Mouse (Mus musculus): ENCODE results near the gene Bco2.

Bco2 gene

GRCm38 (mm10) chr9:50555094-50555446, at the start of gene Bco2:
TSS of gene Bco2 (minus strand) at chr9:50555181.
- CTCF ChIA-PET, result interaction anchor here in 2 of 4 experiments (1.1 to 1.7 kb wide), 3 partner anchors 26 to 103 kb away, joined by 5 read pairs; partner anchors contain the start of gene Pts (in 2 of the 2)
- POLR2A ChIA-PET, result interaction anchor here in 1 of 4 experiments (1.0 to 1.1 kb wide), 2 partner anchors 17 to 47 kb away, joined by 3 read pairs; no protein-coding TSS in a partner anchor

- POLR2A ChIA-PET, result interaction anchor here in 3 of 4 experiments (0.7 to 4.0 kb wide), 35 partner anchors 9 to 499 kb away, joined by 3 to 26 read pairs (median 4); partner anchors contain the start of genes Nkapd1 (in 3 of the 3), Pih1d2 (in 3 of the 3), Pts (in 3 of the 3) and Dlat (in 2 of the 3)
Measured at GRCm38 (mm10) chr9:50604338-50604737, 49.4 kb upstream of the Bco2 start.

DNA sequence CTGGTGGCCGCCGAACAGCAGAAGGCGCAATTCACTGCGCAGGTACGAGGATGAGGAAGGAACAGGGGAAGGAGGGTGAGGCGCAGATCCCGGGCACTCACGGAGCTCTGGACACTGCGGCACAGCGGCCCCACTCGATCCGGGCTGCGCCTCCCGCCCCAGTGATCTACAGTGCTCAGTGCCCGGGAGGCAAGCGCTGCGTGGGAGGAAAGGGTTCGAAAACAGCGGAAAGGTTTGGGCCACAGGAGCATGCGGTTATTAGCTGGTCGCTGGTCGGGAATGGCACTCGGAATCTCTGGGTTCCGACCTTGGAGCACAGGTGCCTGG, 49.0 kb upstream of the Bco2 start:
- ChIA-PET CTCF (interaction anchor here (0.6 to 1.7 kb wide), 7 partner anchors 11 to 123 kb away, joined by 3 to 11 read pairs (median 4); partner anchors contain the start of gene Pts (in 2 of the 4)), POLR2A (interaction anchor here (0.5 to 4.0 kb wide), 53 partner anchors 8 to 961 kb away, joined by 3 to 26 read pairs (median 3); partner anchors contain the start of genes Nkapd1 (in 4 of the 4), Pih1d2 (in 4 of the 4), Pts (in 3 of the 4) and Dlat (in 2 of the 4))

More at GRCm38 (mm10) chr9:50604338-50604737, 49.4 kb upstream of the Bco2 start:
- CTCF ChIA-PET, result interaction anchor here in 2 of 4 experiments (0.6 to 1.7 kb wide), 4 partner anchors 11 to 123 kb away, joined by 3 to 11 read pairs (median 6); partner anchors contain the start of gene Pts (in 1 of the 2)

- ChIA-PET CTCF (interaction anchor here in 3 of 4 experiments (0.6 to 1.7 kb wide), 5 partner anchors 11 to 124 kb away, joined by 3 to 11 read pairs (median 4); partner anchors contain the start of gene Pts (in 2 of the 3)), POLR2A (interaction anchor here (0.5 to 4.0 kb wide), 59 partner anchors 8 to 961 kb away, joined by 3 to 26 read pairs (median 3); partner anchors contain the start of genes Nkapd1 (in 4 of the 4), Pih1d2 (in 4 of the 4), Pts (in 3 of the 4) and Dlat (in 2 of the 4))
Measured at GRCm38 (mm10) chr9:50603189-50603997, 48.4 kb upstream of the Bco2 start, which contains the start of the genes Sdhd and Timm8b. TSS of gene Sdhd (minus strand) at chr9:50603812. TSS of gene Timm8b (plus strand) at chr9:50603910.

GRCm38 (mm10) chr9:50602055-50602845, 47.3 kb upstream of the Bco2 start:
- POLR2A ChIA-PET, result interaction anchor here in 3 of 4 experiments (0.8 to 4.0 kb wide), 21 partner anchors 8 to 166 kb away, joined by 3 to 20 read pairs (median 4); partner anchors contain the start of genes Pts (in 3 of the 3), Nkapd1 (in 2 of the 3), Pih1d2 (in 2 of the 3) and Bco2 (in 1 of the 3)
- CTCF ChIA-PET, result interaction anchor here in 2 of 4 experiments (1.1 to 1.2 kb wide), 2 partner anchors 23 to 74 kb away, joined by 3 read pairs; partner anchors contain the start of gene Pts (in 1 of the 2)

GRCm38 (mm10) chr9:50601536-50601935, 46.6 kb upstream of the Bco2 start:
- ChIA-PET POLR2A (interaction anchor here in 2 of 4 experiments (0.7 to 4.0 kb wide), 15 partner anchors 8 to 166 kb away, joined by 3 to 20 read pairs (median 4); partner anchors contain the start of genes Nkapd1 (in 2 of the 2), Pih1d2 (in 2 of the 2), Bco2 (in 1 of the 2) and Dlat (in 1 of the 2)), CTCF (interaction anchor here in 2 of 4 experiments (1.1 to 1.2 kb wide), 2 partner anchors 22 to 73 kb away, joined by 3 read pairs; partner anchors contain the start of gene Pts (in 1 of the 2))

DNA sequence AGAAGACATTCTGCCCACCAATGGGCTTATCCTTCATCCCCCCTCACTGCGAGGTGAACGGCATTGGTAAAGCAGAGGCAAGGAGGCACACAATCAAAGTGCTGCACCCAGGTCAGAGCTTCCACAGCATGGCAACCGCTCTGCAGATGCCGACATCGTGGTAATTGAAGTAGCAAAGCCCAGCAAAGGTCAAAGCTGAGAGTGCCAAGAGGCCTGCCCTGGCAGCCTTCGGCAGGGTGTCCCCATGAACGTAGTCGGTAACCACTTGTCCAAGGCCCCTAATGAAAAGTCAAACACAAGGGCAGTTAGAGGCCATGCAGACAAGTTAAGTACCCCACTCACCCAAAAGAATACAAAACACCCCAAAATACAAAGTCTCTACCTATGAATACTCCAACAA, 42.0 kb upstream of the Bco2 start:
- POLR2A ChIA-PET, result no interaction called here
- CTCF ChIA-PET, result interaction anchor here in 1 of 4 experiments (0.8 kb wide), 1 partner anchor 145 kb away, joined by 3 read pairs; no protein-coding TSS in a partner anchor

DNA sequence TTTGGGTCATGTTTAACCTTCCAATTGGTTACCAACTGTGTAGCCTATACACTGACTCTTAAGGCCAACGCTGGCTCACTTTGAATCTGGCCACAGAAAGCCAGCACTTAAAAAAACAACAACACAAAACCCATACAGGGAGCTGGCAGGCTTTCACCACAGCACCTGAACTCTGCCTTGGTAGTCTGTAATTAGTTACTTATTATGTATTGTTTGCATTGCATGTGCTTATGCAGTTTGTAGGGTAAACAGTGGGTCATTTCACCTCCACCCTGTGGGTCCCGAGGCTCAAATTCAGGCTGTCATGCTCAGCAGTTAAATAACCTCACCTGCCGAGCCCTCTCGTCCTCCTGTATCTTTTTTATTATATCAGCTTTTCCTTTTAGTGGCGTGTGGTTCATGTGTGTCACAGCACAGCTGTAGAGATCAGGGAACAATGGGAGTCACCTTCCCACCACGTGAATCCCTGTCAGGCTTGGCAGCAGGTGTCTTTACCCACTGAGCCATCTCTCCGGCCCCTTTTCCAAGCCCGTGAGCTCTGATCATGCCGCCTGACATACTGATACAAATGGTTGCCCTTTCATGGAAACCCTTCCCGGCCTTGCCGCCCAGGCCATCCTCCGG, 39.9 kb upstream of the Bco2 start:
- CTCF ChIA-PET, result interaction anchor here (0.7 to 3.1 kb wide), 9 partner anchors 11 to 262 kb away, joined by 3 to 11 read pairs (median 3); no protein-coding TSS in a partner anchor
- POLR2A ChIA-PET, result interaction anchor here in 3 of 4 experiments (0.5 to 2.8 kb wide), 8 partner anchors 8 to 78 kb away, joined by 3 to 26 read pairs (median 5); partner anchors contain the start of genes Sdhd (in 3 of the 3), Timm8b (in 2 of the 3) and Pts (in 1 of the 3)

- CTCF ChIA-PET, result interaction anchor here in 3 of 4 experiments (0.6 to 3.1 kb wide), 9 partner anchors 11 to 260 kb away, joined by 3 to 11 read pairs (median 4); partner anchors contain the start of gene Pts (in 2 of the 3)
- POLR2A ChIA-PET, result interaction anchor here in 2 of 4 experiments (1.0 to 2.8 kb wide), 7 partner anchors 8 to 65 kb away, joined by 3 to 26 read pairs (median 3); partner anchors contain the start of genes Sdhd (in 2 of the 2), Timm8b (in 2 of the 2) and Pts (in 1 of the 2)
Measured at GRCm38 (mm10) chr9:50593544-50593943, 38.6 kb upstream of the Bco2 start.

GRCm38 (mm10) chr9:50592955-50593354, 38.0 kb upstream of the Bco2 start:
- ChIA-PET POLR2A (interaction anchor here in 2 of 4 experiments (0.5 to 1.3 kb wide), 3 partner anchors 9 to 182 kb away, joined by 3 read pairs; partner anchors contain the start of genes Sdhd (in 1 of the 2) and Timm8b (in 1 of the 2)), CTCF (interaction anchor here in 3 of 4 experiments (0.6 to 3.1 kb wide), 7 partner anchors 10 to 149 kb away, joined by 3 to 11 read pairs (median 4); partner anchors contain the start of genes Pts (in 1 of the 3), Sdhd (in 1 of the 3) and Timm8b (in 1 of the 3))

- POLR2A ChIA-PET, result interaction anchor here in 1 of 4 experiments (1.0 to 1.4 kb wide), 3 partner anchors 11 to 14 kb away, joined by 3 to 5 read pairs (median 3); partner anchors contain the start of genes Sdhd and Timm8b
- CTCF ChIA-PET, result interaction anchor here in 2 of 4 experiments (0.6 to 1.5 kb wide), 3 partner anchors 63 to 128 kb away, joined by 3 to 5 read pairs (median 3); partner anchors contain the start of gene Pts (in 1 of the 2)
Measured at GRCm38 (mm10) chr9:50590856-50591518, 36.0 kb upstream of the Bco2 start.

DNA sequence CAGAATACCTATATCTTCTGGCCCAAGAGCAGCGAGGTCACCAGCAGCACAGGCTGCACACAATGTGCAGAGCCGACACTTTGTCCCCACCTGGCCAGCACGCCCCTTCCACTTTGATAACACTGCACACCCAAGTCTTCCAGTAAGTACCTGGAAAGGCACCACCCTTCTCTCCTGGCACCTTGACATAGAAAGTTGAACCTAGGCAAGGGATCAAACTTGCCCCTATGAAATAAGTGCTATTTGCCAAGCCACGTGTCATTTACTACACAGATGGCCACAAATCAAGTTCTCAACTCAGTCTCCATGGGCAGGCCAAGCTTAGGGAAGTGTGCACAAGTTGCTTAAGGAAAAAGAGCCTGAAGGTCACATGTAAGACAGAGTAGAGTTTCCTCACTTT, 32.0 kb upstream of the Bco2 start:
- ChIA-PET CTCF (interaction anchor here in 1 of 4 experiments (1.1 kb wide), 1 partner anchor 143 kb away, joined by 3 read pairs; no protein-coding TSS in a partner anchor), POLR2A (no interaction called here)

DNA sequence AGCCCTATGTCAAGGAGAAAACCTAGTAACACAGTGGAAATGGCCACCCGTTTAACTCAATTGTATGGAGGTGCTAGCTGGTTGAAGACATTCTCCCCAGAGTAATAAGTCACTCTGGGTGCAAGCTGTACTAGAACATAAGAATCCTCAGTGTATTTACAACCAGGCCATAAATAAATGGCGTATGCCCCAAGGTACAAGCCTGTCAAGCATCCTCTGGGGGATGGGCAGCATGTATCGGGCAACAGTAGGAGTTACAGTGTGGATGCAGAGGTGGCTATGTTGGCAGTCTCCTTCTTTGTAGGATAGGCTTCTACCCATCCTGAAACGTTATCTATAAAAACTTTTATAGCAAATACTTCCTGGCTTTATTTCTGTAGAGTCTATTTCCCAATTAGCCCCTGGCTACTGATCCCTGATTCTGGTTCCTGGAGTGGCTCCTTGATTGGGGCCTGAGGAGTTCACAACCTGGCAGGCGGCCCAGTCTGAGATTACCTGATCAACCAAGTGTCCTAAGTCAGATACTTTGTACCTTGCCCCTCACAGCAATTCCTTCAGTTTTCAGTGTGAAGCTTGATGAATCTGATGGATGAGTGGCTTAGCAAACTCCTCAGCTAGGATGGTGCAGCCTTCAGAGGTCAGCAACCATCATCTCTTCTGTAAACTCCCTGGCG, 30.3 kb upstream of the Bco2 start:
- ChIA-PET CTCF (interaction anchor here in 2 of 4 experiments (0.5 to 0.6 kb wide), 3 partner anchors 9 to 413 kb away, joined by 3 to 5 read pairs (median 3); no protein-coding TSS in a partner anchor), POLR2A (interaction anchor here in 1 of 4 experiments (0.6 to 2.8 kb wide), 5 partner anchors 8 to 136 kb away, joined by 3 to 7 read pairs (median 3); partner anchors contain the start of genes Sdhd and Timm8b)

- CTCF ChIA-PET, result interaction anchor here in 2 of 4 experiments (0.7 to 1.3 kb wide), 4 partner anchors 22 to 392 kb away, joined by 3 to 5 read pairs (median 3); partner anchors contain the start of gene Pts (in 1 of the 2)
- POLR2A ChIA-PET, result interaction anchor here in 1 of 4 experiments (0.6 to 1.4 kb wide), 4 partner anchors 15 to 65 kb away, joined by 3 to 4 read pairs (median 3); partner anchors contain the start of genes Nkapd1 and Pih1d2
Measured at GRCm38 (mm10) chr9:50580370-50580769, 25.4 kb upstream of the Bco2 start.
